ENCODE assay signal across 11 mouse cellular contexts in the genomic region with DNA sequence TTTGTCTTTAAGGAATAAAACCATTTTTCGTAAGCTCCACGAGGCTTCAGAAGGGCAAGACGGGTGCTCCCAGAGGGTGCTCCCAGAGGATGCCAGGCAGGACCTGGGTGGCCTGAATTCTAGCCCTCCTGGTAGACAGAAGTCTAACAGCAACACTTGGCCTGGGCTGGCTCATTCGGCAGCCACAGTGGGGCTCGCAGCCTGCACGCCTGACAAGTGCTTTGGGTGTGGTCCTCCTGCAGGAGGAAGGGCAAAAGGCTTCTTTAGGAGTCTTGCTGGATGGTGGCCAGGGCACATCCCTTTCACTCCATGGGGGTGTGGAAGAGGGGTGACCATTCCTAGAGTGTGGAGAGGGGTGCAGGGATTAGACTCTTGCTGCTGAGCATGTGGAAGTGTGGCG. TPM values are rescaled to one million over a fixed set of nuclear protein-coding genes. Genes with fewer than 3 reads are reported as not detected.
"Had no signal": no experiment of that assay in that cellular context is flagged by ENCODE, and none has a peak within 500 bp of the region (broad histone marks: within the 10 kb centered on the region; RNA-seq: fewer than 3 reads in every experiment).

No protein-coding gene starts in this region.

- DNase-seq: liver, postnatal 0 days; lung, adult 2 months; lung, postnatal 14 days; lung, postnatal 36 days; right cerebral cortex, postnatal 14 days; thymus, adult 2 months; thymus, postnatal 25 days; thymus, postnatal 4 days had no signal

RNA-seq across cellular contexts. Expression of a gene that starts 46.4 kb away (rescaled TPM):
- total RNA-seq: megakaryocyte progenitor cell, adult 5-6 weeks; monocyte, adult 5-6 weeks; neutrophil, adult 5-6 weeks had no signal

RNA-seq across cellular contexts. Expression of a gene that starts 48.4 kb away (rescaled TPM):
- total RNA-seq: neutrophil, adult 5-6 weeks had no signal
